Mouse (Mus musculus) gastrocnemius, postnatal 10 days (tissue): ENCODE data around the gene a. TPM values are rescaled to one million over a fixed set of nuclear protein-coding genes. Genes with fewer than 3 reads are reported as not detected.

Source experiments
- DNase-seq: peaks from one replicate; pipeline ENCODE4 v3.0.0; 2021; ENCODE audit warnings: mixed read lengths
- long read RNA-seq, 2 experiments: library from polyadenylated mRNA; stranded (forward); transcript quantifications; one replicate each; pipeline ENCODE4 v2.0.0; 2021
- total RNA-seq, 2 experiments: library from RNA; stranded (reverse); gene quantifications; 2 replicates each; pipeline ENCODE4 v1.2.3; 2021

Gene a
- total RNA-seq = not detected
- long read RNA-seq, experiment 1, partial matches to known transcripts = 0 of 2 reads
- long read RNA-seq, experiment 1, other reads (novel, unspliced or antisense) = 2 of 2 reads
- long read RNA-seq, experiment 2 = 0 reads

DNA sequence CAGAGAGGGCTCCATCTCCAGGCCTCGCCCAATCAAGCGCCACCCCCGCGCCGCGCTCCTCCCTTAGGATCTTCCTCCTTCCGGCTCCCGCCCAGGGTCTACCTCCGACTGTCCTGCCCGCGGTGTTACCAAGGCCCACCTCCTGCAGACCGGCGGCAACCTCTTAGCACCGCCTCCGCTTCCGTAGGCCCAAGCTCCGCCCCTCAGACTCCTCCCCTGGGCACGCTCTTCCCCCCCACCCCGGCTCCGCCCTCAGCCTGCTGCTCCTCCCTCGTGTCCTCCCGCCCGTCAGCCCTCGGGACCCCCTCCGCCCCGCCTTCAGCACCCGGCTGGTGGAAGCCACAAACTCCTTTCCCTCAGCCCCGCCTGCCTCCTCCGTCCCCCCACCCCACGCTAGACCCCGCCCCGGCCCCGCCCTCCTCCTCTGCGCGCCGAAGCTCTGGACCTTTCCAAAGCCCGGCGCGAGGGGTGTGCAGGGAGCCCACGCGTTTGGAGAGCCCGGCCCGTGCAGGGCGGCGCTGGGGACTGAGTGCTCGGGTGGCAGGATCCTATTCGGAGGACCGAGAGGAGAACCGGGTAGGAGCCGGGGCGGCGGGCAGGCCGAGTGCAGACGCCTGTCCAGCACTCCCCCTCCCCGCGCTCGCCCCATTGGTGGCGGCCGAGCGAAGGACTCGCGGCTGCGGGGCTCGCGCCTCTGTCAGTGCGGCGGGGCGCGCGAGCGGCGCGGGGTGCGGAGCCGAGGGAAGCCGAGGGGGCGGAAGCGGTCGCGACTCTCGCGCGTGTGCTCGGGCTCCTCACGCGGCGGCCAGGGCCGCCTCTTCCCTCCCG lies at the start of gene a, which contains the start of gene Raly:
Gene a, plus strand, starts transcription at position 747 of the 828 bp plus-strand sequence.
Gene Raly, plus strand, starts transcription at position 441 of the 828 bp plus-strand sequence.
- peak; percentile 95 for DNase-seq

DNA sequence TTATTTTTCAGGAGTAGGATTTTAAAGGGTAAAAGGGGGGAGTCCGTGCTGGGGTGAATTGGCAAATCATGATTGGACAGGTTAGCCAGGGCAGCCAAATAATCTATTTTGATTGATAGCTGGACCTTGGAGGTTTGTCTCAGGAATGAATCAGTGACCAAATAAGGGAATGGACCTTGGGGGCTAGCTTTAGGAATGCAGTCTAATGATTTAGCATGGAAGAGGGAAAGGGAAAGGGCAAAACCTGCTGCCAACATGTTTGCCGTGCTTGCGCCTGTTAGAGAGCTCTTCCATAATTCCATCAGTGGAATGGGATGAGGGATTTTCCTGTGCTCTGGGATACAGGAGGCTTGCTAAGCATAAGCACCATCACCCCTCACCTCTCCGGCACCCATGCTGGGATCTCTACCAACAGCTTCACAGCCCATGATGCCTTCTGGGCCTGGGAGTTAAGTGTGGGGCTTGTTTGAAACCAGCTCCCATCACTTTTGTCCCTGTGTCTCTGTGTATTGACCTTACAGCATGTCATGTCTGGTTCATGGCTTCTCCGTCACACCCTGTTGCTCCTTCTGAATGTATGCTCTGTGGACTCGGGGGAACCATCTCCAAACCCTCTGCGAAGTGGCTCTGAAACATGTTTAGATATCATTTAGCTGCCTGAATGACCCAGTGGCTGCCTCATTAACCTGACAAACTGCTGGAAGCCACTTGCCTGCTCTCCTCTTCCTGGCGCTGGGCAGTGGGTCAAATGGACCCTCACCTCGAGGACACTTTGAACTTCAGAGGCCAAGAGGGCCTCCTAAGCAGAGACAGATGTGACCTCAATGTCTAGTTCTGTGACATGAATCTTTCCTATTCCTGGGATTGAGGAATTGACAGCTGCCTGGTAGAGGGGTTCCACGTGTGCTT lies 48.0 kb upstream of the a start:
- DNase-seq = no peak

DNA sequence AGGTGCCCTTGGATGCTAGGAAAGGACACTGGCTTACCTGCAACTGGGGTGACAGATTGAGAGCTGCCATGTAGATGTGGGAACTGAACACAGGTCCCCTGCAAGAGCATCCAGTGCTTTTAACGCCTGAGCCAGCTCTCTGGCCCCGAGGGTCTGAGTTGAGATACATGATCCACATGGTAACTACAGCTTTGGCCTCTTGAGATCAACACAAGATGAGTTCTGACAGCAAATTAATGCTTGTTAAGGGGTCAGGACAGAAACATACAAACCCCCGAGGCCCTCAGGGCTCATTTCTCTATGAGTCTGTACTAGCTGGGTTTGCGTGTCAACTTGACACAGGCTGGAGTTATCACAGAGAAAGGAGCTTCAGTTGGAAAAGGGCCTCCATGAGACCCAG lies 47.3 kb upstream of the a start:
- no peak for DNase-seq

DNA sequence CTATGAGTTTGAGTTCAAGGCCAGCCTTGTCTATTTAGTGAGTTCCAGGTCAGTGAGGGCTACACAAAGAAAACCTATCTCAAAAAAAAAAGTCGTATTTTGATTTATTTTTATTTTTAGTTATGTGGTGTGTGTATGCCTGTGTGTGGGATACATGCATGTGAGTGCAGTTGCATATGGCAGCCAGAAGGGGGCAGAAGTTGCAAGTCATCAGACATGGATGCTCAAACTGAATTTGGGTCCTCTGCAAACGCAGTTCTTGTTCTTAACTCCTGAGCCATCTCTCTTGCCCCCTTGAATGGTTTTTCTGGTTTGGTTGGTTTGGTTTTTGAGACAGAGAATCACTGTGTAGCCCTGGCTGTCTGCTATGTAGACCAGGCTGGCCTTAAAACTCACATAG lies 42.8 kb upstream of the a start:
- DNase-seq = no peak

DNA sequence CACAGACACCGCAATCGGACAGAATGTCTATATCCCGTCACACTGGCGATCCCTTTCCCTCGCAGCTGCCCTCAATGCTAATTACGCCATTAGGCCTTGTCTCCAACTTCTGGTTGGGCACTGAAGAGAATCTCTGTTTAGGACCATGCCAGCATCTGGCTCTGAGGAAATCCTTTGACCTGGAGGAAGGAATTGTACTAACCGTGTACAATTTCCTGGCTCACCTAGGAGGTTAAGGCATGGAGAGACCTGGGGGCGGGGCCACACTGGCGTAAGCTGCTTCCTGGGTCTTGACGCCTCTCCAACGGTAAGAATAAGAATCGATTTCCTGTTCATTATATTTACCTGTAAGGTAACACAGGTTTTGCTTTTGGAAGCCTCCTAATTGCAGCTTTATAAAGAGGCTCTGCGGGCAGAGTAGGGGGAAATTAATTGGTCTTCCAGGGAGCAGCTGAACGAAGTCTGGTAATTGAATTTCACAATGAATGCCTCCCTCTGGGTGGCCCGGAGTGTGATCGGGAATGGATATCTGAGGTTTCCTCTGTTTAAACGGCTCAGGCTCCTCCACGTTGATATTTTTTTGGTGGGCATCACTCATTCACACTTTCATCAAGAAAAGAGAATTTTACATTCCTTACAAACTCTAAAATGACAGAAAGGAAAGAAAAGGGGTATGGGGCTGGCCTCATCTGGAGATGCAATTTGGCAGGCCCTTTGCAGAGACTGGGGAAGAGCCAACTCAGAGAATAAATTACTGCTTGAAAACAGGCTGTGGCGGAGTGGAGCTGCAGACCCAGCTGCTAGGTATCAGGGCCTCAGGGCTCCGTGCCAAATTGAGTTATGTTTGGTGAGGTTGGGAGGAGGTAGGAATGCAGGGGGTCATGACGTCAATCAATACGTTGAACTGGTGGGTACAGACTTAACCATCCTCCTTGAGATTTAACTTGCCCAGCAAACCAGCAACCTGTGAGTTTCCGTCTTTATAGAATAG lies 41.9 kb upstream of the a start:
- peak; percentile 42 for DNase-seq

DNA sequence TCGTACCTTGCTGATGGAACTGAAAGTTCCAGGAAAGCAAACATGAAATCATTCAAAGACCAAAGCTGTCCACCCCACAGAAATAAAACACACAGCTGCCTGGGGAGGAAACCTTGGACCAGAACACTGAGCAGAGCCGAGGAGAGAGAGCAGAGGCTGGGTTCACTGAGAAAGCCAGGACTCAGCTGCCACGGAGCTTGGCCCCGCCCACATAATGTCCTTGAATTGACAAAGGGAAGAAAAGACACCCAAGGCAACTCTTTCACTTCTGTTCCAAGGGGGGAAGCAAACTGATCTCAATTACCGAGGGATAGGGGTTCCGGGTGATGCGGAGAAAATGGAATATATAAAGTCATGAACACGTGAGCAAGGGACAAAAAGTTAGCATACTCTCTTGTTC lies 39.3 kb upstream of the a start:
- no peak for DNase-seq

DNA sequence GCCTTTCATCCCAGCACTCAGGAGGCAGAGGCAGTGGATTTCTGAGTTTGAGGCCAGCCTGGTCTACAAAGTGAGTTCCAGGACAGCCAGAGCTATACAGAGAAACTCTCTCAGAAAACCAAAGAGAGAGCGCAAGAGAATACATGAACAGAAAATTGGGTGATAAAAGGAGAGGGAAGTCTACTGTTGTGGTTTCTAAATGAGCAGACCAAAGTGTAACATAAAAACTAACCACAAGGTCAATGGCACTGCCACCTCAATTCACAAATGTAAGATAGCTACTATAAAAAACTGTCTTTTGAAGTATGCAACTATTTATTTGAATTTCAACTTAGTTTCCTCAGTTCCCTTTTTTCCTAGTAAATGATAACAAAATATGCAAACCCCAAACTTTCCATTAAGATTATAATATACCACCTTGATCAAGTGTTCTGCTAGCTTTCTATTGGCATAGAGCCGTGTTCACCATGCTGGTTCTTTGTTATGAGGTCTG lies 37.1 kb upstream of the a start:
- no peak for DNase-seq

DNA sequence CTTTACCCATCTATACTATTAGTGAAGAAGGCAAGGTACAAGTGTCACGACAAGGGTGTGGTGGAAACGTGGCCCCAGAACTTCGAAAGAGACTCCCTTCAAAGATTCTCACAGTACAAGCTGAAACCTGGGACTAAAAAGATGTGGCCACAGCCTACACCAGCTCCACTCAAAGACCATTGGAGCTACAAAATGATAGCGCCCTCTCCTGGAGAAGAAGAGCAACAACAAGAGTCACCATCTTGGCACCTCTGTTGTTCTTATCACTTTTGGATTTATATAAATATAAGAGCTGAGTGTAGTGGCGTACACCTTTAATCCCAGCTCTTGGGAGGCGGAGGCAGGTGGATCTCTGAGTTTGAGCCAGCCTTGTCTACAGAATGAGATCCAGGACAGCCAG lies 35.4 kb upstream of the a start:
- DNase-seq = no peak

DNA sequence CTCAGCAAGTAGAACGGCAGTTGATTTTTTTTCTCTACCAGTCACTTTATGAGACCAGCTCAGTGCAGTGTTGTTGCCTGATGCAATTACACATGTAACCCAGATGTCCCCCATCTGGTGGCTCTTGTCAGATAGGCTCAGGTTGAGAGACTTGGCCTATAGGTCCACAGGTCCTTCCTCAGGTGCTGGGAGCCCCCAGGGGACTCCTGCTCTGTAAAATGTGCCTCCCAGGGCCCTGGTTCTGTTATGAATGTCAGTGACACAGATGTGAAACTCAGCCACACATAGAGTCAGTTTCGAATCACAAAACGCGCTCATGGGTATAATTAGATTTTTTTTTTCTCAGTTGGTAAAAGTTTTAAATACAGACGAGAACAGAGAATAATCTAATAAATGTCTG lies 33.5 kb upstream of the a start:
- DNase-seq = no peak

DNA sequence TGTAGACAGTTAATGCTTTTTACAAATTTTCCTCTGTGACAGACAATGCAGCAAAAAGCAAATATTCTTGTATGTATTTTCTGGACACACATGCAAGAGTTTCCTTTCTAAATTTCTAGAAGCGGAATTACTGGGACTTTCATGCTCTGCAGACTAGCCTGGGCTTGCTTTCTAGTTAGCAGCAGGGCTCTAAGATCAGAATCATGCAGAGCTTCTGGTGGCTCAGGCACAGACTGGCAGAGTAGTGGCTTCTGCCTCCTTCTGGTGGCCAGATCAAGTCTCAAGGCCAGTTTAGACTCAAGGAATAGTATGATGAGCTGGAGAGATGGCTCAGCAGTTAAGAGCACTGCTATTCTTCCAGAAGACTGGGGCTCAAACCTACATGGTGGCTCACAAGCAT lies 32.7 kb upstream of the a start:
- no peak for DNase-seq

DNA sequence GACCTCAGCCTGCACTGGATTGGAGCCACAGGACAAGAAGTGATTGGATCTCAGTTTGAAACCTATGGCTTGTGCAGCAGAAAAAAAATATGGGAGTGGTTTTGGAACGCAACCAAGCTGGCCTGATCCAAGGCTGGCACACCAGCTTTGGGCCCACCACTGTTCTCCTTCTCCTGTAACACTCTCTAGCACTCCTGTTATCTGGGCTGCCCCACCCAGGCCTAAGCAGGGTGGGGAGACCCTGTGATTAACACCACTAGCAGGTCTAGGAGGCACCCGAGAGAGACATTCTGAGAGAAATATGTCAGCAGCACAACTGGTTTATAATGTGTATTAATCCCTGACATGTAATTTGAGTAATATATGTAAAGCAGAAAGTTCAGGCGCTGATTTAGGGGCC lies 28.0 kb upstream of the a start:
- DNase-seq = no peak

DNA sequence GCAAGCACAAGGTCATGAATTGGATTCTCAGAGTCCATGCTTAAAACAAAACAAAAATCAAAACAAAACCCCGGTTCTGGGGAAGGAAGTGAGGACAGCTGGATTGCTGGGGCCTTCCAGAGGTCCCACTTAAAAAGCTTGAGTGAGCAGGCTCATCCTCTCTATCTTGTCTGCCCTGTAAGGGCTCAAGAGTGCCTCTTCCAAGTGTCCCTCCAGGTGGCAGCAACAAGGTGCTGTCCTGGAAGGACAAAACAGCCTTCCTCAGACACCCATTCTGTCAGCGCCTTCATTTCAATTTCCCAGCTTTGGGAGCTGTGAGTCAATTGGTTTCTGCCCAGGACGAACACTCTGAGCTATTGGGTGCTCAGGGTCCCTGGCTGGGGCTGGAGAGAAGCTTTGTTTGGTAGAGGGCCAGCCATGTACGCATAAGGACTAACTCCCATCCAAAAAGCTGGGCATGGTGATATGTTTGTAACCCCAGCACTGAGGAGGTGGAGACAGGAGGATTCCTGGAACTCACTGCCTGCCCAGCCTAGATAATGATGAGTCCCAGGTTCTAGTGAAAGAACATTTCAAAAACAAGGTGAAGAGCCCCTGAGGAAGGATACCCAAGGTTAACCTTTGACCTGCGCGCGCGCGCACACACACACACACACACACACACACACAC lies 26.2 kb upstream of the a start:
- no peak for DNase-seq

DNA sequence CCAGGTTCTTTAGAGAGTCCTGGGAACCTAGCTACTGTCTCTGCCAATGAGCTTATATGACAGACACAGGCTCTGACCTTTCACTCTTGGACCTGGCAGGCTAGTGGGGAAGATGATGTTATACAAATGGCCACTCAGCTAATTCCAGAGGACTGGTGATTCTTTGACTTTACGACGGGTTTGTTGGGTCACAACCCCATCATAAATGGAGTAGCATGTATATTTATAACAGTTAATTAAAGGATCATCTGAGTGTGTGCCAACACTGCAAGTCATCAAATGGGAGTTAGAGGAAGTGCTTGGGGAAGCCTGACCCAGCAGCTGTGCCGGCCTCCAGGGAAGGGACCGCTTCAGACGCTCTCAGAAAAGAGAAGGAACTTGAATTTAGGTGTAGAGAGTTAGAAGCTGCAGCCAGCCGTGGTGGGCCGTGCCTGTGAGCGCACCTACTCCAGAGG lies 25.6 kb upstream of the a start:
- no peak for DNase-seq

DNA sequence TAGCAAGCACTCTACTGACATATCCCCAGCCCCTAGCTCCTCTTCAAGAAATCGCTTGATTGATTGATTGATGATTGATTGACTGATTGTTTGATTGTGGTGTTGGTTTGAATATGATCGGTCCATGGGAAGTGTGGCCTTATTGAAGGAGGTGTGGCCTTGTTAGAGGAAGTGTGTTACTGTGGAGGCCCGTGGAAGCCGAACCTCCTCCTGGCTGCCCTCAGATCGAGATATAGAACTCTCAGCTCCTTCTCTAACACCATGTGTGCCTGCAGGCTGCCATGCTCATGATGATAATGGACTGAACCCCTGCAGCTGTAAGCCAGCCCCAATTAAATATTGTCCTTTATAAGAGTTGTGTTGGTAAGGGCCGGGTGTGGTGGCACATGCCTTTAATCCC lies 24.2 kb upstream of the a start:
- no peak for DNase-seq

DNA sequence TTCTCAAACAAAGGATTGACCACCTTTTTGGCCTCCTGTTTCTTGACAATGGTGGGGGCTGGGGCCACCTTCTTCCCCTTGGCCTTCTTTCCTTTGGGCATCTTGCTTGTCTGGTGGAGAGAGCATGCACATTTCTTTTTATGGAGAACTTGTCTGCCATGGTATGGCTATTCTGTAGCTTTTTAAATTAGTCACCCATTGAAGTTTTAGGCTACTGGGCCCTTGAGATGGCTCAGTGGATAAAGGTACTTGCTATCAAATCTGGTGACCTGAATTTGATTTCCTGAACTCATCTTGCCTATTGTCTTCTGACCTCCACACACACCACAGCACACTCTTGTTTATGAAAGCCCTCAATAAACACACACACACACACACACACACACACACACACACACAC lies 21.3 kb upstream of the a start, which contains the start of gene Gm14214:
Gene Gm14214, minus strand, starts transcription at position 101 of the 400 bp plus-strand sequence.
- no peak for DNase-seq

DNA sequence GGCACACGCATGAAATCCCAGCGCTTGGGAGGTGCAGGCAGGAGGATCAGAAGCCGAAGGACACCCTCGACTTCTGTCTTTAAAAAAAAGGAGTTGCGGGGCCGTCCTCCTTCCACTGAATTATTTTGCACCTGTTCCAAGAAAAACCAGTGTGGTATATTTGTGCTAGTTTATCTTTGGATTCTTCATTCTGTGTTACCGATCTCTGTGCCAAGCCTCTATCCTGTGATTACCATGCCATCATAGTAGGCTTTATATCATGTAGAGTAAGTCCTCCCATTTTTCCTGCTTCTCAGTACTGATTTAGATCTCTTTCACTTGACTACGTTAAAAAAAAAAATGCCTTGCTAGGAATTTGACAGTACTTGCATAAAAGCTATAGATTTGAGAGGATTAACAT lies 19.6 kb upstream of the a start:
- no peak for DNase-seq

DNA sequence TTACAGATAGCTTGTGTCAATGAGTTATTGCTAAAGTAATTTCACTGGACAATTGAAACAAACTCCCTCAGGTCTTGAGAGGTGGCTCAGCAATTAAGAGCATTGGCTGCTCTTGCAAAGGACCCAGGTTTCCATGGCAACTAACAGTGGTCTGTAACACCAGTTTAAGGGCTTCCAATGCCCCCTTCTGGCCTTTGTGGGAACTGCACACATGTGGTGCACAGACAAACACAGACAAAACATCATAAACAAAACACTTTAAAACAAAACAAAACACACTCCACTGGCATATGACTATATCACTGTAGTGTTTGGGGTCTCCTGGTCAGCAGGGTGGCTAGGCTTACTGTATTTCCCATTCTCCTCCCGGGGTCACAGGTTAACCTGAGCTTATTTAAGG lies 17.2 kb upstream of the a start:
- peak; percentile 23 for DNase-seq

DNA sequence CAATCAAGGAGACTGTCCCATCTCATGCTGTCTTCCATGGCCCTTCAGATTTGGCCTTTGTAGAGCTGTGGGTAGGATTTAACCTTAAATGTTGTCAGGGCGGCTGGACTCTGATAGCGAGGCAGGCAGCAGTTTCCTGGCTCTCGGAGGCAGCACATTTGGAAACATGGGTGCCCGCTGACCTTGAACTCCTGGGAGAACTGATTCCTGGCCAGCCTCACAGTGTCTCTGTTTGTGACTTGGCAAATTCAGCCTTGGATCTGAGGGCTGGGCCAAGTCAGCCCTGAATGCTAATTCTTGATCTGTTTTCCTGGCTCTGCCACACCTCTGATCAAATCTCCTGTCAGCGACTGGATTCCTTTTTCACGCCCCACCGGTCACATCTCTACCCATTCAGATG lies 14.7 kb upstream of the a start:
- no peak for DNase-seq

DNA sequence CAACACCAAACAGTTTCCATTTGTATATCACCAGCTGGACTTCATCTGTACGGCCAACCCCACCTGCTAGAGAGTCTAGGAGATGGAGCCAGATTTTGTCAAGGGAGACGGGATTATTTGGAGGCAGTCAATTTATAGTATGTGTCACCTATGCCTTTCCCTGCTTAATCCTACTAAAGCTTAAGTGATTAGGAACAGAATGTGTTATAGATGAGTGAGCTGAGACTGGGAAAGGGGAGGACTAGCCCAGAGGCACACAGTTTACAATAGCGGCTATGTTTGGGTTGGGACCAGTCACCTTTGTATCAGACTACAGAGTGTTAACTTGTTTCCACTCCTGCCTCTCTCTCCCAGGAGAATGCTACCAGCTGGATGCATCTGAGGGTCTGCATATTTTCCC lies 11.6 kb upstream of the a start:
- no peak for DNase-seq

DNA sequence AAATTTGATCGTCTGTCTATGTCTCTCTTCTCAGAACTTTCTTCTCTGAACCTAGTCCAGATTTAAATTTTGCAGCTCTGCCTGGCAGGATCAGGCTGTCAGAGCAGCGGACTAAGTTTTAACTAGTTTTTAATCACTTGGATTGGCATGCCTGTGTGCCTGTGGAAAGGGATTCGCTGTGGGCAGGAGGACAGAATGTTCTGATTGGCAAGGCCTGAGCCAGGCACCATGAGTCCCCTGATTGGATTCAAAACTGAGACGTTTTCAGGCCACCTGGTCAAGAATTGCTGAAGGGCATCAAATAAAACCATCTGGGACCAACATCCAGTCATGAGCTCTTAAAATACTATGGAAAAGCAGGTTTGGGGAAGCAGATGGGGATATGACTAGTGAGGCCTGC lies 8.8 kb upstream of the a start:
- DNase-seq = no peak
